Mouse (Mus musculus) T-cell, adult 2 months (primary cell): ENCODE measurements around the gene Gm17324.
A peak's percentile ranks its signal among the peaks of the same experiment; 100 is the strongest.

Experiments used
- DNase-seq: peaks from one replicate; pipeline ENCODE4 v3.0.0; 2022; ENCODE audit warnings: low spot score

Gm17324 gene

DNA sequence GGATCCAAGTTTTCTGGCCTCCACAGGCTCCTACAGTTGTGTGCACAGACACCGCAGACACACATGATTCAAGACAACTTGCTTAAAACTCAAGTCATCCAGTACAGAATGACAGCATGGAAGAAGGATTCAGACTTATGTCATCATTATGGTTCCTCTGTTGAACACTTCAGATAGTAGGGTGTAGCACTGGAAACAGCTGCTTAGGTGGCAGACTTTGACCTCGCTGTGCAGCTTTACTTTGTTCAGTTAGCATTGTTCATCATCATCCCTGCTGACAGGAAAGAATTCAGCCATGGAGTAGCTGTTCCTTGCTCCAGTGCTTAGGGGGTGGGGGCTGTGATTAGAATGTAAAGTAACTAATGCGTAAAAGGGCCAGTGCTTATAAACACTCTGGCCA lies 17.1 kb upstream of the Gm17324 start:
- DNase-seq, result no peak

DNA sequence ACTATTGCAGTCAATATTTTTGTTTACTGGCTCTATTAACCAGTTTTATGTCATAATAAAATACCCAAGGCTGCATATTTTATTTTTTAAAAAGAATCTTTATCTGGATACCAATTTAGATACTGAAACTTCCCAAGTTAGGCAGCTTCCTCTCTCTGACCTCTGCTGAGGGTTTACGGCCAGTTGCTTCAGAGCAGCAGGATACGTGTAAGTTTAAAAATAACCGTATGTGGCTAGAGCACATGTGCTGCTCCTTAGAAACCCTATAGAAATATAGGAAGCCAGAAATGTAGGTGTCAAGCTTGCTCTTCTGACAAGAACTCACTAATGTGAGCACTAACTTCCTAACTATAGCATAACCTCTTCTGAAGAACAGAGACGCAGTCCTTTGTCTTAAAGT lies 14.8 kb upstream of the Gm17324 start:
- DNase-seq, result no peak

DNA sequence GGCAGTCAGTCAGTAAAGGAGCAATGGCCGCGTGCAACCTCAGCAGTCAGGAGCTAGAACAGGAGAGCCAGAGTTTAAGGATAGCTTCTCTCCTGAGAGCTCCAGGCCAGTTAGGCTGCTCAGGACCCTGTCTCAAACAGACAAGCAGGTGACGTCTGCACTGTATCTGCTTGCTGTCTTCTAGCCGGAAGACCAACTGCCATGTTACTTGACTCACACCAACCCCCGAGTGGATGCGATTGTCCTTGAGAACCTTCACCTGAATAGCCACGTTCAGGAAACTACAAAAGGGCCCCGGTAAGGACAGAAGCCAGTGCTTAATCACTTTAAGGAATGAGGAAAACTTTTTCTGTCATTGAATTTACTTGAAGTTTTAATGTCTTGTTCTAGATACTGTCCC lies 8.4 kb upstream of the Gm17324 start:
- DNase-seq, result no peak

DNA sequence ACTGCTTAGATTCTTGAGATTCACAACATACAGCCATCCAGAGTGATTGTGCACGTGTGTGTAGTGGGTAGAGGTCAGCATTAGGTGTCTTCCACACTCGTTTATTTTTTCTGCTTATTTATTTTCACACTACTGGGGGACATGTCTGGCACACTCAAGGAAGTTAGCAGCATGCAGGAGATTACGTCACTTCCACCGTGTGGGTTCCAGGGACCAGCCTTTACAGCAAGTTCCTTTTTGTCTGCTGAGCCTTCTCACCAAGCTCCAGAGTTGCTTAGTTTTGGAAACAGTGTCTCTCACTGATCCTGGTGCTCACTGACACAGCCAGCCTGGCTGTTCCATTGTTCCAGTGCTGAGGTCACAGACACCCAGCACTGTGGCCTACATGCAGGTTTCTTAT lies 2.8 kb upstream of the Gm17324 start:
- DNase-seq, result no peak

DNA sequence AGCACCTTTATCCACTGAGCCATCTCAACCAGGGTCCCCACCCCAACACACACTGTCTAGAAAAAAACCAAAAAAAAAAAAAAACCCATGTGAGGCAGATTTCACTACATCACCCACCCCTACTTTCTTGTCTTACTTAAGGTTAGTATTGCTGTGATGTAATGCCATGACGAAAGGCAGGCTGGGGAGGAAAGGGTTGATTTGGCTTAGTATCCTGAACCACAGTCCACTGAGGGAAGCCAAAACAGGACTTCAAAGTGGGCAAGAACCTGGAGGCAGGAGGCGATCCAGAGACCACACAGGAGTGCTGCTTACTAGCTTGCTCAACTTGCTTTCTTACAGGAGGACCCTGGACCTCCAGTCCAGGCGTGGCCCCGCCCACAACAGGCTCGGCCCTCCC lies 1.8 kb upstream of the Gm17324 start:
- DNase-seq, result no peak

DNA sequence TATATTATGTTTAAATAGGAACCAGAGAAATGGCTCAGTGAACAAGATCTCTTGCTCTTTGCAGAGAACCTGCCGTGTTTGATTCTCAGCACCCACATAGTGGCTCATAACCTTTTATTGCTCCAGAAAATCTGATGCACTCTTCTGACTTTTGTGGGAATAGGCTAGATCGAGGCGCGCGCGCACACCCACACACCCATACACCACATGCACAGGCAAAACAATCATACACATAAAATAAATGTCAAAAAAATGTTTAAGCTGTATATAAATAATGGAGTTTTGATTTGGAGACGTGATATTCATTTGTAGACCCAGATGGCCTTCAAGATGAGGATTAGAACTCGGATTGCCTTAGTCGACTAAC lies 997 bp downstream of the Gm17324 start:
- no peak for DNase-seq

DNA sequence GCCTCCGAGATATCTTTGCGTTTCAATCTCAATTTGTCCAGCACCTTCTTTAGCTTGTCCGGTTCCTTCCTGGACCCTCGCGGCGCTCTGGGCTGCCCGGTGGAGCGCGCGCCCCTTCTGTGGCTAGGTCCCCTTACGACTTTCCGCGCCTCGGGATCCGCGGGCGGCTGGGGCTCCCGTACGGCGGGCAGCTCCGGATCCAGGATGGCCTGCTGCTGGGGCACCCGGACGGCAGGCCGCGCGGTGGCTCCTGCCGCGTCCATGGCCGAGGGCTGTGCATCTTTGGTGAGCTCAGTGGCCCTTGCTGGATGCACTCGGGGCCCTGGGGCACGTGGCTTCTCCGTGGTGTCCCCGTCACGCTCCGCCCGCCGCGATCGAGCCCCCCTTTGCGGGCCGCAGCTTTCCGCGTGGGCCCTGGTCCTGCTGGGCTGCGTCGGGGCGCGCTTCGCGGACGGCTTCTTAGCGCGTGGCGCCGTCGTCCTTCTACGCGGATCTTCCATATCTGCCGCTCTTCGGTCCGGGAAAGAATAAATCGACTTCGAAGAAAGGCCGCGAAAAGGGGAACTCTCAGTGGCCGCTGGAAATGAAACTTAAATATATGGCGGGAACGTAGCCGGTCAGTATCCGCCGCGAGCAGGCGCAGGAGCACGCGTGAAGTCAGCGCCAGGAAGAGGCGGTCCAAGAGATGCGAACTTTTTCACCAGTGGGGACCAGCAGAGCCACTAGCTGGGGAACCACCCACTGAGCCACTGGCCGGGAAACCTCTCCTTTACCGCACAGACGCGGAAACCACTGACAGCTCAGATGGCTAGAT lies 5.8 kb downstream of the Gm17324 start, which contains the start of gene Cgas:
Gene Cgas, minus strand, starts transcription at position 659 of the 814 bp plus-strand sequence.
- DNase-seq, result peak; percentile 73

DNA sequence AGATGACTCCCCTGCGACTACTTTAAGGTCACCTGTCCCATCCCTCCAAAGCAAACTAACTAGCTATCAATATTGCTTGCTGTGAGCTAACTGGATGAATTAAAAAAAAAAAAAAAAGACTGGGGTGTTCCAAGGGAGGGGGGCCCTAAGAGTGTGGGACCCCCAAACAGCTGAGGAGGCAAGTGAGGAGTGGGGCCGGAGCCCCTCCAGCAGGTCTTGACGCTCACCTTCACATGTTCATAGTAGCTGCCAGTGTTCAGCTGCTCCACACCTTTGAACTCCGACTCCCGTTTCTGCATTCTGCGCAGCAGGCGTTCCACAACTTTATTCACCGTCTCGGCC lies 6.4 kb downstream of the Gm17324 start:
- no peak for DNase-seq

DNA sequence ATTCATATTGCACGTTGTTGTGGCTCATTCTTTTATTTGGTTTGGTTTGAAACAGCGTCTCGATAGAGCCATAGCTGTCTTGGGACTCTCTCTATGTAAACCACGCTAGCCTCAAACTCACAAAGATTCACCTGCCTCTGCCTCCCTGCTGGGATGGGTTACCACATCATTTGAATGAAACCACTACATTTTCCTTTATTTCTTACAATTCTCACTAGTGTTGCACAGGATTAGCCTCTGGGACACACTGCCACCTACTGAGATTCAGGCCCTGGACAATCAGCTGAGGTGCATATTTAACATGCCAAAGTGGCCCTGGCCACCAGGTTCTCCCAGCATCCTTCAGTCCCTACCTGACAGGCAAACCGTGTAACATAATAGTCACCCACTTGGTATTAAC lies 9.2 kb downstream of the Gm17324 start:
- DNase-seq, result no peak

DNA sequence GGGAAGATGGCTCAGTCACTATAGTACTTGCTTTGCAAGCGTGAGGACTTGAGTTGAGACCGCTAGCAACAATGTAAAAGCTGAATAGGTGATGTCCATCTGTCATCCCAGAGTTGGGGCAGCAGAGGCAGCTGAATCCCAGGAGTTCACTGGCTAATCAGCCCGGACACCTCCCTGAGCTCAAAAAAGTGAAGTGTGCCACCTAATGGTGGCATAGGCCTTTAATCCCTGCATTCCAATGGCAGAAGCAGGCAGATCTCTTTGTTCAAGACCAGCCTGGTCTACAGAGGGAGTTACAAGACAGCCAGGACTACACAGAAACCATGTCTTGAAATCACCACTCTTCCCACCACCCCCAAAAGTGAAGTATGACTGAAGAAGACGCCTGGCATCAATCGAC lies 16.1 kb downstream of the Gm17324 start:
- DNase-seq, result no peak

DNA sequence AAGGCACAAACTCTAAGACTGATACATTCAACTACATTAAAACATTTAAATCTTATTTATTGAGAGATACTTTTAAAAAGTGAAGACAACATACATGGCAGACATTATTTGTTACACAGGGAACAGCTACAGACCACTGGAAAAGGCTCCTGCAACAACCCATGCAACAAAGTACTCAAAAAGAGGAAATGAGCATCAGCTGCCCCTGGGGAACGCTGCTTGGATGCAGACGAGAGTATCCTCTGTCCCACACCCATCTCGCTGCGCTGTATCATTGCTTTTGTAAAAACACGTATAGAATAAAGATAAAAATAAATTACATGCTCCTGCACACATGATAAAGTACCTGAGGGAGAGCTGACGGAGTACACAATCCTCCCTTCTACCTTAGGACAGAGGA lies 18.1 kb downstream of the Gm17324 start:
- DNase-seq, result no peak

DNA sequence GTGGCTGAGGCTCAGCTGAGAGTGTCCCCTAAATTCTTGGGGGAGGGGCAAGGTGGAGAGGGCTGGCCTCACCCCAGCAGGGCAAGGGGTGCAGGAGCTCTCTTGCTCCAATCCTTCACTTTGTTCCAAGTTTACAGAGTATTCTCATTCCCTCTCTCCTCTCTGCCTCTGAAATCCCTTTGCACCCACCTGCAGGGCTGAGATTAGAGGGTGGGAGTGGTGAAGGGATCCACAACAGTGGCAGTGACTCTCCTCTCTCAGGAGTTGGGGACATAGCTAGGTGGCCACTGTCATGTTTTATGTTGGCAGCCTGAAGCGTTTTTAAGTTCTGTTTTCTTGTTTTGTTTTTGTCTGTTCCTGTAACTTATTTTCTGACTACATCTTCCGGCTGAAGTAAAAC lies 19.0 kb downstream of the Gm17324 start:
- DNase-seq, result no peak

DNA sequence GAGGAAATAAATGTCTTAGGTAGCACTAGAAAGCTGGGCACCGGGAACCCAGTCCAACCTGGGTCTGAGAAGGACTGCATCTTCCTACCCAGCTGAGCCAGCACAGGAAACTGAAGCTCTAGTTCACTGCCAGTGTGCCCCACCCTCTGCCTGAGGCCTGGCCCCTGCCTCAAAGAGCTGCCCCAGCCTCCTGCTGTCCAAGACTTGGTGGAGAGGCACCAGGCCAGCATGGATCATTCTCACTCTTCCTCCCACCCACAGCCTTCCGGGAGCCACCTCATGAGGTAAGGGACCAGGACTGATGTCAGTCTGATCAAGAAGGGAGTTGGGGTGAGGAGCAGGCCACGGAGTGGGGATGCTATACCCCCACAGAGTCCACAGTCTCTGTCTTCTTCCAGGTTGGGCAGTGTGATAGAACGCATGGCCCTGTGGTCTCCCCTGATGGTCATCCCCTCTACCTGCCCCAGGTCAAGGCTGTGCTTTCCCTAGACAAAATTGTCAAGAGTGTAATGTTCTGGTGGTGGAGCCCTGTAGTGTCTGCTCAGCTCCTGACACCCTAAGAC lies 19.6 kb downstream of the Gm17324 start:
- DNase-seq, result no peak

DNA sequence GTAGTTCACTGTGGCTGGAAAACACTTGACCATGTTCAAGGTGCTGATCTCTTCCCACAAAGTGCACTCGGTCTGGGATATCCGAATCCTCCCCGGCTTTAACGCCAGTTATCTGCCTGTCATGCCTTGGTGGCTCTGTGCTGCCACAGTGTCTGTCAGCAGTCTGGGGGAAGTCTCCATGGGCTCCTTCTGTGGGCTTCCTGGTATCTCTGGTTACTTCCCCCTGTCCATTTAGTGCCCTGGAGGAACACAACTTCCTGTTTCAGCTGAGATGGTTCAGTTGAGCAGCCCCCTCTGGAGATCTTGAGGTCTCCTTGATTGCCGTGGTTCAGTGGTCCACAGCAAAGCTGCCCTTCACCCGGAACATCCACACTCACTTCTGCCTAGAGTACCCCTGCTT lies 20.4 kb downstream of the Gm17324 start:
- no peak for DNase-seq

DNA sequence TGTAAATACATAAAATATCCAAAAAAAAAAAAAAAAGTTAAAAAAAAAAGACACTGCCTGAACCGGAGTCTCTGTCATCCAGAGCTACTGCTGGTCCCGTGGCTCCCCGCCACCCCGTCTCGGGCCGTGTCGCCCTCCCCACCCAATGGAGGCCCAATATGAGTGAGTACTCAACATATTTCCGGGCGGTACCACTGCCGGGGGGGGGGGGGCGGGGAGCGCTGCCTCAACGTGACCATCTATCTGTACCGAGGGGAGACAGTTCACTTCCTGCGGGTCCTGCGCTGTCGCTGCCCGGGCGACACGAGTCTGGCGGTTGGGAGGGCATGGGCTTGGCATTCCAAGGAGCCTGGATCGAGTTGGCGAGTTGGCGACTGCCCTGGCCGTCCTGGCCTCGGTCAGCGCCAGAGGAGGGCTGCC lies 21.2 kb downstream of the Gm17324 start:
- peak; percentile 41 for DNase-seq

DNA sequence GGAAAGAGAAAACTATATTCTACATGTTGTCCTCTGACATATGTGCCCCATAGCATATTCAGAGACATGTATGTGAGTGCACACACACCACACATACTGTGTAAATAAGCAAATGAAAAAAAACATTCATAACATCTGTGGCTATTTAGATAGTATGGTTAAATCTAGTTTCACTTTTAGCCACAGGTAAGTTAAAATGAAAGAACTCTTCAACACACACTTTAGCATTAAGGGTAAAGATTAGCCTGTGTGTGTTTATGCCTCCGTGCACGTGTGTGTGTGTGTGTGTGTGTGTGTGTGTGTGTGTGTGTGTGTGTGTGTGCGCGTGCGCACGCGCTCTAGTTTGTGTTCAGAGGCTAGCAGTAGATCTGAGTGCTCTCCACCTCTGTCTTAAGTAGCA lies 47.0 kb downstream of the Gm17324 start:
- no peak for DNase-seq

DNA sequence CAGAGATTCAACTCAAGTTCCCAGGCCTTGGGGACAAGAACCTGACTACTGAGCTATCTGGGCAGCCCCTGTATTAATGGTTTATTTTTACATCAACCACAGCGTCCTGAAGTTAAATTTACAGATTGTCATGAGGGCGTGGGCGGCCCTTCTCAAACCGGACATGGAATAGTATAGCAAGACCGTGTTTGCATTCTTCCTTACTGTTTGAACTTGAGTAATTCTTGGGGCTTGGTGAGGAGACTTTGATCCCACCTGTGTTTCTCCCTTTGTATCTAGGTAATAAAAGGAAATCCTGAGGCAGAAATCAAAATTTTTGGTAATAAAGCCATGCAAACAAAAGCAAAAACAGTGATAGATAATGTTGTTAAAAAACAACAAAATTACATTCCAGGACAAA lies 48.0 kb downstream of the Gm17324 start:
- no peak for DNase-seq
